Mouse (Mus musculus) urinary bladder, postnatal 36 days (tissue): ENCODE results near the gene Dnm1l.
"Not testable (repeated sequence)": the region's sequence is repeated elsewhere in the genome, so short reads cannot be mapped to it uniquely, and the experiment has no call there.

Experiments used
- DNase-seq, 2 experiments: peaks; one replicate each; pipeline ENCODE4 v3.0.0; 2022; ENCODE audit warnings: low spot score in 2 of 2, mixed read lengths in 1 of 2

Dnm1l gene

DNA sequence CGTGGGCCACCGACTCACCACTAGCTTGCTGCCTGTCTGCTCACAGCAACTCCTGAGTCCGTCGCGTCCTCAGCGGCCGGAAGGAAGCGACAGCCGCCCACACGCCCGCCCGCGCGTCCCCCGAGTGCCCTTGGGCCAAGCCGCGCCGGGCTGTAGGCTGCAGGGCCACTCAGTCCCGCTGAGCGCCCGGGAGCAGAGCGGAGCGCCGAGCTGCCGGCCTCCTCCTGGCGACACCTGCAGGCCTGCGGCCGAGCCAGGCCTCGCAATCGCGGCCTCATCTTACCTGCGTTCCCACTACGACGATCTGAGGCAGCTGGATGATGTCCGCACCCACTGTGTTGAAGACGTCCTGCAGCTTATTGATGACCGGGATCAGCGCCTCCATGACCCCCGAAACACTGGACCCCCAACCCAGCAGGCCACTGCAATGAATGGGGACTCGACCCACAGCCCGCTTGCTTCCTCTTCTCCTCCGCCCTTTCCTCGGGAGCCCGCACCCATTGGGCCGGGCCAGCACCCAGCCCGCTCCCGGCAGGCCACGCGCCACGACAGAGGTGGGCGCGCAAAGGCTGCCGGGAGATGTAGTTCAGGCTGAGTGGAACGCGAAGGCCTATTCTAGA lies at the start of gene Dnm1l:
Gene Dnm1l, minus strand, starts transcription at position 479 of the 620 bp plus-strand sequence.
- DNase-seq: peak; percentile 89 to 91

DNA sequence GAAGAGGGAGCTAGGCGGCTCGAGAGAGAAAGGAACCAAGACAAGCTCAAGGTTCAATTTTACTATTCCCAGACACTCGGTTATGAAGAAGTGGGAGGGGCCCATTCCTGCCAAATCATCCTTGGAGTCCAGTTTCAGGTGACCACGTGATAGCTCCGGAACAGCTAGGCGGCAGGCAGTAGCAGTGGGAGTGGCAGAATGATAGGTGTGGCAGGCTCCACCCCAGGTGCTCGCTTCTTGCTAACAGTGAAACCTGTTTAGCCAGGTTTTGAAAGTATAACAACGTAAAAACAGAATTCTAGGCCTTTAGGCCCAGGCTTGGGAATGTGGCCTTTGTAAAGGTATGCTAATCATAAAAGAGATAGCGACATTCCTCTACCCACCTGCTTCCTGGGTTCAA lies 8.5 kb upstream of the Dnm1l start:
- DNase-seq: not testable (repeated sequence)

- not testable (repeated sequence) for DNase-seq
Observed at GRCm38 (mm10) chr16:16359101-16359482, 333 bp upstream of the Dnm1l start.

GRCm38 (mm10) chr16:16357908-16358307 lies 851 bp downstream of the Dnm1l start:
- DNase-seq: peak in 1 of 2 experiments; percentile 2

- DNase-seq: no peak
Observed at GRCm38 (mm10) chr16:16346420-16346819, 12.3 kb downstream of the Dnm1l start.

- DNase-seq: no peak
Observed at GRCm38 (mm10) chr16:16325775-16326336, 32.9 kb downstream of the Dnm1l start.

- DNase-seq: no peak
Observed at GRCm38 (mm10) chr16:16311319-16311718, 47.4 kb downstream of the Dnm1l start.

DNA sequence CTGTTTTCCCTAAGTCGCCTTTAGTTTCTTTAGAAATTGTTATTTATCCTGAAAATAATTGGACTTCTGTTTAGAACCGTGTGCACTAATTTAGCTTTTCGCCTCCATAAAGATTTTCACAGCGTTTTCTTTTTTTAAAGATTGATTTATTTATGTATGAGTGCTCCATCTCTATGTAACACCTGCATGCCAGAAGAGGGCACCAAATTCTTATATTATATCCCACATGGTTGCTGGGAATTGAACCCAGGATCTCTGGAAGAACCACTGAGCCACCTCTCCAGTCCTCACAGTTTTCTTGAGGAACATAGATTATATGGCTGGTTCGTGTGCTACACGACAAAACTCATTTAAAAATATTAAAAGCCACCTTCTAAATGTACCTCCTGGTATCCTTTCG lies 54.9 kb downstream of the Dnm1l start:
- DNase-seq: no peak

GRCm38 (mm10) chr16:16303138-16303827 lies 55.5 kb downstream of the Dnm1l start:
- peak; percentile 30 to 39 for DNase-seq

DNA sequence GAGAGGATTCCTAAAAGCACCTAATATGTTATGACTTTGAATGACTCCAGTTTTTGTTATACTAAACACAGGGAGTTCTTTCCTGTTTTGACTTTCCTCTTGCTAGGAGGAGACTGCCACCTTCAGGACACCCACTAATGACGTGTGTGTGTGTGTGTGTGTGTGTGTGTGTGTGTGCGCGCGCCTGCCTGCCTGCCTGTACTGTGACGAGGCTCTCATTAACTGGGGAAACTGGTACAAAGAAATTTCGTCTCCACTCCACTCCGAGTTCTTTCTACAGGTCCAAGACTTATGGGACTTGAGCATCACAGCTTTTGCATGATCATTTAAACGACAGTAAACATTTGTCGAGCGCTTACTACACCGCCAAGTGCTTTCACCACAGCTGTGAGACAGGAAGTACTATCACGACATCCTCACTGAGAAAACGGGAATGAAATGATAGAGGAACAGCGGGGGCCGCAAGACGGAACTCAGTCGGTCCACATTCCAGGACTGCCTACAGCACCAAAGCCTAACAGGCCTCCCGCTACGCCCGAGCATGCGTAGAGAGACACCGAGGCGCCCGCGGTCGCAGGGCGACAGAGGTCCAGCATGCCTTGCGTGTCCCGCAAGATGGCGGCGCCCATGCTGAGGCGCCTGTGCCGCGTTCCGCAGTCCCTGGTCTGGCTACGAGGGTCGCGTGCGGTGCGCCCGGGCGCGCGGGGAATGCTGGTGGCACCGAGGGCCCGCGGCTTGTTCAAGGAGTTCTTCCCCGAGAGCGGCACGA lies 56.2 kb downstream of the Dnm1l start, which contains the start of gene Yars2:
Gene Yars2, plus strand, starts transcription at position 597 of the 769 bp plus-strand sequence.
- DNase-seq: peak; percentile 81 to 92

DNA sequence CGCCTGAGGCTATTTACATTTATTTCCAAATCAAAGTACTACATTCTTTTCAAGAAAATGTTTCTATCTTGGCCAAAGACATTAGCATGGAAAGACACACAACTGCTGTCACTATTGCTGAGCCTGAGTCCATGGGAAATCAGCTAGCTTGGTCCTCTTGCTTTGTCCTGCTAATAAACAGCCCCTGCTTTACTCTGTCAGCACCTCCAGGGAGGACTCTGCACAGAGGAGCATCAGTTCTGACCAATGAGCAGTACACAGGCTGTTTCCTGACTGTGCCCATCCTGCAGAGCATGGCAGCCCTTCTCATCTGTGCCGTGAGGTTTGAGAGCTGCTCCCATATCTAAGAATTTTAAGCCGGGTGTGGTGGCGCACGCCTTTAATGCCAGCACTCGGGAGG lies 85.0 kb downstream of the Dnm1l start:
- no peak for DNase-seq

- DNase-seq: no peak
Observed at GRCm38 (mm10) chr16:16272978-16273377, 85.8 kb downstream of the Dnm1l start.

GRCm38 (mm10) chr16:16262436-16262835 lies 96.3 kb downstream of the Dnm1l start:
- no peak for DNase-seq
